8 mouse cellular contexts compared by ENCODE assay signal in genomic region chr11:84871046-84871445, GRCm38 (mm10). TPM values are rescaled to one million over a fixed set of nuclear protein-coding genes. Genes with fewer than 3 reads are reported as not detected.
A peak's percentile ranks its signal among the peaks of the same experiment; 100 is the strongest.
DNase-seq lines count a peak whose midpoint lies in the region; ATAC-seq and TF ChIP-seq lines count a peak whose summit lies in the region.

No protein-coding gene starts in this region.

- TF ChIP-seq POLR2A in testis, adult 2 months (IDR thresholded peaks at IDR 0.05; ENCODE audit: control insufficient read depth, low read depth, low read length) = no peak

- no peaks in the 10 kb centered on the region for H3K4me1 ChIP-seq in testis, adult 2 months (ENCODE audit: control insufficient read depth, insufficient read depth, low read length)
- H3K4me1 ChIP-seq in hindbrain, embryonic 15.5 days (replicated peaks) = peaks cover 28% of the 10 kb centered on the region
- peaks cover 30% of the 10 kb centered on the region for H3K4me1 ChIP-seq in midbrain, embryonic 13.5 days (replicated peaks)

- H3K9ac ChIP-seq in hindbrain, embryonic 15.5 days = peak overlapping the region; percentile 95
- H3K9ac ChIP-seq in midbrain, embryonic 13.5 days (replicated peaks) = peak overlapping the region; percentile 91

- peak overlapping the region; percentile 93 for H3K27ac ChIP-seq in testis, adult 2 months (ENCODE audit: control insufficient read depth, insufficient read depth, low read depth, low read length)
- H3K27ac ChIP-seq in hindbrain, embryonic 15.5 days (replicated peaks) = peak overlapping the region; percentile 100
- peak overlapping the region; percentile 99 for H3K27ac ChIP-seq in midbrain, embryonic 13.5 days

- peak overlapping the region; percentile 100 for H3K4me3 ChIP-seq in testis, adult 2 months (ENCODE audit: control insufficient read depth, low read depth, low read length)
- peak overlapping the region; percentile 88 for H3K4me3 ChIP-seq in hindbrain, embryonic 15.5 days
- H3K4me3 ChIP-seq in midbrain, embryonic 13.5 days (replicated peaks) = peak overlapping the region; percentile 69

- H3K4me2 ChIP-seq in hindbrain, embryonic 15.5 days = peak overlapping the region; percentile 66
- peak overlapping the region; percentile 67 for H3K4me2 ChIP-seq in midbrain, embryonic 13.5 days (replicated peaks)

- no peaks in the 10 kb centered on the region for H3K9me3 ChIP-seq in hindbrain, embryonic 15.5 days
- H3K9me3 ChIP-seq in midbrain, embryonic 13.5 days = no peaks in the 10 kb centered on the region

- under 1% methylated on average over 10 of the region's 10 CpGs for WGBS in hindbrain, embryonic 15.5 days
- under 1% methylated on average over 10 of the region's 10 CpGs for WGBS in midbrain, embryonic 13.5 days

- TF ChIP-seq CTCF in testis, adult 2 months (IDR thresholded peaks at IDR 0.05; ENCODE audit: control insufficient read depth, insufficient read depth, insufficient replicate concordance, low read depth, low read length) = no peak

- H3K27me3 ChIP-seq in testis, adult 2 months (ENCODE audit: control insufficient read depth, insufficient read depth, low read length) = no peaks in the 10 kb centered on the region
- no peaks in the 10 kb centered on the region for H3K27me3 ChIP-seq in hindbrain, embryonic 15.5 days
- no peaks in the 10 kb centered on the region for H3K27me3 ChIP-seq in midbrain, embryonic 13.5 days

- ATAC-seq in hindbrain, embryonic 15.5 days (ENCODE audit: low FRiP score, low read depth) = peak; percentile 43; the same call in 1 of the 2 replicates
- ATAC-seq in midbrain, embryonic 13.5 days = peak; percentile 62
- no peak for ATAC-seq in activated CD4-positive, CD25-positive, alpha-beta regulatory T cell, adult 4 months

- peak; percentile 70 for DNase-seq in embryo, embryonic 10 days (ENCODE audit: low spot score)
- DNase-seq in embryo, embryonic 9.5 days (ENCODE audit: extremely low spot score) = no peak
- no peak for DNase-seq in testis, postnatal 14 days (ENCODE audit: low spot score)
- no peak for DNase-seq in urinary bladder, postnatal 4 days (ENCODE audit: low spot score in 2 of 2)

- H3K36me3 ChIP-seq in testis, adult 2 months (ENCODE audit: control insufficient read depth, insufficient read depth, low read length) = no peaks in the 10 kb centered on the region; the same call in 1 of the 2 replicates
- no peaks in the 10 kb centered on the region for H3K36me3 ChIP-seq in hindbrain, embryonic 15.5 days
- no peaks in the 10 kb centered on the region for H3K36me3 ChIP-seq in midbrain, embryonic 13.5 days

RNA-seq across cellular contexts. Expression of gene Ggnbp2, which starts 0.4 kb away (rescaled TPM):
- 274 and 308 TPM in 2 replicates for polyA plus RNA-seq in testis, adult 2 months (2012; rRNA removed)
- 68.9 and 72.9 TPM in 2 replicates for polyA plus RNA-seq in hindbrain, embryonic 15.5 days (2015; fragmentation: Nextera tagmentation; extraction: Ambion mirVana)
- 75.1 and 75.7 TPM in 2 replicates for polyA plus RNA-seq in midbrain, embryonic 13.5 days (2015; fragmentation: Nextera tagmentation; extraction: Ambion mirVana)
- polyA plus RNA-seq in activated CD4-positive, CD25-positive, alpha-beta regulatory T cell, adult 4 months (2017; shearing (Covaris generic)) = 100 to 1,000 TPM in 1 of 2 experiments, 10 to 100 TPM in 1; 84.9 to 107 TPM

RNA-seq across cellular contexts. Expression of gene Myo19, which starts 8.9 kb away (rescaled TPM):
- 24.5 and 24.7 TPM in 2 replicates for polyA plus RNA-seq in testis, adult 2 months (2012; rRNA removed)
- 6.8 and 7.7 TPM in 2 replicates for polyA plus RNA-seq in hindbrain, embryonic 15.5 days (2015; fragmentation: Nextera tagmentation; extraction: Ambion mirVana)
- polyA plus RNA-seq in midbrain, embryonic 13.5 days (2015; fragmentation: Nextera tagmentation; extraction: Ambion mirVana) = 6.2 and 6.3 TPM in 2 replicates
- 1 to 10 TPM; 2.3 to 3.2 TPM for polyA plus RNA-seq in activated CD4-positive, CD25-positive, alpha-beta regulatory T cell, adult 4 months (2017; shearing (Covaris generic))

RNA-seq across cellular contexts. Expression of gene Pigw, which starts 9.0 kb away (rescaled TPM):
- 1.9 and 2.9 TPM in 2 replicates for polyA plus RNA-seq in testis, adult 2 months (2012; rRNA removed)
- 2.2 and 2.3 TPM in 2 replicates for polyA plus RNA-seq in hindbrain, embryonic 15.5 days (2015; fragmentation: Nextera tagmentation; extraction: Ambion mirVana)
- polyA plus RNA-seq in midbrain, embryonic 13.5 days (2015; fragmentation: Nextera tagmentation; extraction: Ambion mirVana) = 2.3 and 3.1 TPM in 2 replicates
- 1 to 10 TPM; 1.5 to 3.2 TPM for polyA plus RNA-seq in activated CD4-positive, CD25-positive, alpha-beta regulatory T cell, adult 4 months (2017; shearing (Covaris generic))

RNA-seq across cellular contexts. Expression of gene Dhrs11, which starts 42.3 kb away (rescaled TPM):
- 34.0 and 35.2 TPM in 2 replicates for polyA plus RNA-seq in testis, adult 2 months (2012; rRNA removed)
- polyA plus RNA-seq in hindbrain, embryonic 15.5 days (2015; fragmentation: Nextera tagmentation; extraction: Ambion mirVana) = 8.6 and 10.5 TPM in 2 replicates
- 4.9 and 5.2 TPM in 2 replicates for polyA plus RNA-seq in midbrain, embryonic 13.5 days (2015; fragmentation: Nextera tagmentation; extraction: Ambion mirVana)
- 1 to 10 TPM; 9.0 to 9.1 TPM for polyA plus RNA-seq in activated CD4-positive, CD25-positive, alpha-beta regulatory T cell, adult 4 months (2017; shearing (Covaris generic))

RNA-seq across cellular contexts. Expression of gene Znhit3, which starts 45.1 kb away (rescaled TPM):
- 44.6 and 45.3 TPM in 2 replicates for polyA plus RNA-seq in testis, adult 2 months (2012; rRNA removed)
- 67.6 and 67.9 TPM in 2 replicates for polyA plus RNA-seq in hindbrain, embryonic 15.5 days (2015; fragmentation: Nextera tagmentation; extraction: Ambion mirVana)
- polyA plus RNA-seq in midbrain, embryonic 13.5 days (2015; fragmentation: Nextera tagmentation; extraction: Ambion mirVana) = 67.4 and 68.1 TPM in 2 replicates
- polyA plus RNA-seq in activated CD4-positive, CD25-positive, alpha-beta regulatory T cell, adult 4 months (2017; shearing (Covaris generic)) = 10 to 100 TPM; 34.7 to 35.7 TPM
